Mouse (Mus musculus): Measurements from ENCODE around the gene R3hdm4.

DNA sequence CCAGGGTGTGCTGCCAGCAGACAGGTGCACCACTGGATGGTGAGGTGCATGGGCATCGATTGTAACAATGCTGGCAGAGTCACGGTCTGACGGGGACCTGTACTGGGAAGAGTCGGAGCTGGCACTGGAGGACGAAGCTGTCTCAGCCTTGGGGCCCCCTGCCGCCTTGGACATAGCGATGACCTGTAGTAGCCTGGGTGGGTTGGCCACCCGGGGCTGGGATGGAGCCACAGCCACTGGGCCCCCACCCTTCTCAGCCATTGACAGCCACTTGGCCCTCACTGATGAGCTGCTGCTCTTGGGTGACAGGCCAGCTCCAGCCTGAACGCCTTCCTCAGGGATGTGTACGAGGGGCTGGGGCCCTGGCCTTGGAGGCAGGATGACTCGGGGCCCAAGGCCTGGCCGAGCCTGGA lies 55.8 kb downstream of the R3hdm4 start:
- no peak for TF ChIP-seq UBTF (IDR thresholded peaks at IDR 0.05; ENCODE audit: low read depth, low read length)
- no peak for TF ChIP-seq GABPA (IDR thresholded peaks at IDR 0.05; ENCODE audit: insufficient replicate concordance, low read depth, low read length)
- TF ChIP-seq CTCF (conservative IDR thresholded peaks at IDR 0.05 in 1 of 2, IDR thresholded peaks at IDR 0.05 in 1 of 2; ENCODE audit: low read depth in 2 of 2, low read length in 2 of 2): no peak
- no peak for TF ChIP-seq ETS1 (conservative IDR thresholded peaks at IDR 0.05; ENCODE audit: low read depth, low read length)
- TF ChIP-seq CHD2 (IDR thresholded peaks at IDR 0.05; ENCODE audit: low read length): peak; percentile 56; the same call in 1 of the 2 replicates
- no peak for TF ChIP-seq RCOR1 (conservative IDR thresholded peaks at IDR 0.05; ENCODE audit: low read depth, low read length)
- TF ChIP-seq EP300 (IDR thresholded peaks at IDR 0.05; ENCODE audit: low read length): no peak
- TF ChIP-seq CHD1 (IDR thresholded peaks at IDR 0.05; ENCODE audit: low read depth, low read length): no peak
- TF ChIP-seq POLR2A (IDR thresholded peaks at IDR 0.05; ENCODE audit: low read depth, low read length): no peak
- no peak for TF ChIP-seq ZC3H11A (IDR thresholded peaks at IDR 0.05; ENCODE audit: low read depth, low read length)

All from CH12.LX (cell line).